Comparison of ENCODE assay signal across 36 mouse cellular contexts in genomic region chr1:130832230-130833149, GRCm38 (mm10). TPM values are rescaled to one million over a fixed set of nuclear protein-coding genes. Genes with fewer than 3 reads are reported as not detected.
DNase-seq lines count a peak whose midpoint lies in the region; ATAC-seq and TF ChIP-seq lines count a peak whose summit lies in the region.
"Had no signal": no experiment of that assay in that cellular context is flagged by ENCODE, and none has a peak within 500 bp of the region (broad histone marks: within the 10 kb centered on the region; RNA-seq: fewer than 3 reads in every experiment).

No protein-coding gene starts in this region.

- no peaks in the 10 kb centered on the region for H3K27me3 ChIP-seq in intestine, postnatal 0 days (replicated peaks; ENCODE audit: control insufficient read depth, insufficient read depth, low read length)
- no peaks in the 10 kb centered on the region for H3K27me3 ChIP-seq in stomach, embryonic 16.5 days (ENCODE audit: control insufficient read depth, insufficient read depth, low read length)
- H3K27me3 ChIP-seq in heart, adult 2 months (ENCODE audit: control insufficient read depth, insufficient read depth, low read length) = no peaks in the 10 kb centered on the region
- no peaks in the 10 kb centered on the region for H3K27me3 ChIP-seq in forebrain, embryonic 16.5 days (replicated peaks; ENCODE audit: control insufficient read depth, insufficient read depth, low read length)
- H3K27me3 ChIP-seq: embryonic facial prominence, embryonic 13.5 days; forebrain, embryonic 13.5 days; hindbrain, embryonic 12.5 days; limb, embryonic 13.5 days; lung, embryonic 15.5 days; midbrain, embryonic 13.5 days; neural tube, embryonic 13.5 days had no signal

- no peaks in the 10 kb centered on the region for H3K36me3 ChIP-seq in intestine, postnatal 0 days (ENCODE audit: control insufficient read depth, insufficient read depth)
- no peaks in the 10 kb centered on the region for H3K36me3 ChIP-seq in stomach, embryonic 16.5 days (ENCODE audit: control insufficient read depth, insufficient read depth, low read length)
- H3K36me3 ChIP-seq in heart, adult 2 months (ENCODE audit: control insufficient read depth, insufficient read depth, low read length) = no peaks in the 10 kb centered on the region
- no peaks in the 10 kb centered on the region for H3K36me3 ChIP-seq in forebrain, embryonic 16.5 days (ENCODE audit: control insufficient read depth, insufficient read depth)
- H3K36me3 ChIP-seq: embryonic facial prominence, embryonic 13.5 days; heart, embryonic 12.5 days; hindbrain, embryonic 12.5 days; limb, embryonic 13.5 days; lung, embryonic 15.5 days; midbrain, embryonic 13.5 days; neural tube, embryonic 13.5 days had no signal

- TF ChIP-seq POLR2A in heart, adult 2 months (IDR thresholded peaks at IDR 0.05; ENCODE audit: insufficient read depth, low read depth, low read length) = no peak

- no peak overlapping the region for H3K4me3 ChIP-seq in intestine, postnatal 0 days (ENCODE audit: low read depth, low read length)
- H3K4me3 ChIP-seq in stomach, embryonic 16.5 days (replicated peaks; ENCODE audit: low read length) = no peak overlapping the region
- H3K4me3 ChIP-seq in heart, adult 2 months = no peak overlapping the region
- H3K4me3 ChIP-seq in forebrain, embryonic 16.5 days (replicated peaks; ENCODE audit: low read length) = no peak overlapping the region
- H3K4me3 ChIP-seq: embryonic facial prominence, embryonic 13.5 days; erythroblast, embryonic 14.5 days; forebrain, embryonic 13.5 days; heart, embryonic 12.5 days; hindbrain, embryonic 12.5 days; limb, embryonic 13.5 days; lung, embryonic 15.5 days; megakaryocyte, embryonic 14.5 days; midbrain, embryonic 13.5 days; myocyte; neural tube, embryonic 13.5 days had no signal

- H3K4me2 ChIP-seq in intestine, postnatal 0 days (replicated peaks; ENCODE audit: low read depth) = no peak overlapping the region
- H3K4me2 ChIP-seq in stomach, embryonic 16.5 days (ENCODE audit: low read depth, low read length) = no peak overlapping the region
- H3K4me2 ChIP-seq in forebrain, embryonic 16.5 days (ENCODE audit: low read length) = no peak overlapping the region
- H3K4me2 ChIP-seq: embryonic facial prominence, embryonic 13.5 days; forebrain, embryonic 13.5 days; heart, embryonic 12.5 days; hindbrain, embryonic 12.5 days; limb, embryonic 13.5 days; lung, embryonic 15.5 days; midbrain, embryonic 13.5 days; neural tube, embryonic 13.5 days had no signal

- peak; percentile 90 for ATAC-seq in intestine, postnatal 0 days
- peak; percentile 59 for ATAC-seq in stomach, embryonic 16.5 days (ENCODE audit: insufficient read depth, low FRiP score)
- no peak for ATAC-seq in forebrain, embryonic 16.5 days
- no peak for ATAC-seq in erythroid progenitor cell, adult 5-6 weeks (replicated peaks; ENCODE audit: low FRiP score, poor library complexity, severe bottlenecking)
- ATAC-seq: activated CD4-positive, CD25-positive, alpha-beta regulatory T cell, adult 4 months; forebrain, embryonic 13.5 days; midbrain, embryonic 13.5 days had no signal

- TF ChIP-seq CTCF in intestine, postnatal 0 days (IDR thresholded peaks at IDR 0.05; ENCODE audit: low read depth) = no peak
- TF ChIP-seq CTCF in heart, adult 2 months (IDR thresholded peaks at IDR 0.05) = no peak

- DNase-seq in kidney, adult 9 months = peak; percentile 95
- DNase-seq in kidney, postnatal 14 days = peak; percentile 62
- no peak for DNase-seq in heart, adult 2 months
- no peak for DNase-seq in frontal cortex, postnatal 10 days (ENCODE audit: low spot score in 2 of 2)
- DNase-seq: adrenal gland, postnatal 10 days; cerebellum, adult 2 months; cerebellum, postnatal 36 days; embryo, embryonic 11 days; gastrocnemius, postnatal 10 days; heart, postnatal 14 days; lung, postnatal 36 days; right cerebral cortex, postnatal 4 days; thymus, postnatal 14 days had no signal

- H3K9ac ChIP-seq in intestine, postnatal 0 days (ENCODE audit: low read depth, low read length) = no peak overlapping the region
- H3K9ac ChIP-seq in stomach, embryonic 16.5 days (ENCODE audit: low read length) = no peak overlapping the region
- no peak overlapping the region for H3K9ac ChIP-seq in heart, adult 2 months (ENCODE audit: low read depth, low read length)
- no peak overlapping the region for H3K9ac ChIP-seq in forebrain, embryonic 16.5 days (replicated peaks; ENCODE audit: low read depth, low read length)
- H3K9ac ChIP-seq: embryonic facial prominence, embryonic 13.5 days; forebrain, embryonic 13.5 days; heart, embryonic 12.5 days; hindbrain, embryonic 12.5 days; limb, embryonic 13.5 days; liver, embryonic 14.5 days; lung, embryonic 15.5 days; midbrain, embryonic 13.5 days; neural tube, embryonic 13.5 days had no signal

- no peaks in the 10 kb centered on the region for H3K4me1 ChIP-seq in intestine, postnatal 0 days (replicated peaks; ENCODE audit: control insufficient read depth, insufficient read depth, low read length)
- no peaks in the 10 kb centered on the region for H3K4me1 ChIP-seq in stomach, embryonic 16.5 days (ENCODE audit: control insufficient read depth, insufficient read depth, low read length)
- H3K4me1 ChIP-seq in heart, adult 2 months (ENCODE audit: control insufficient read depth, insufficient read depth, low read length) = no peaks in the 10 kb centered on the region; the same call in 1 of the 2 replicates
- no peaks in the 10 kb centered on the region for H3K4me1 ChIP-seq in forebrain, embryonic 16.5 days (replicated peaks; ENCODE audit: control insufficient read depth, insufficient read depth, low read length)
- H3K4me1 ChIP-seq: embryonic facial prominence, embryonic 13.5 days; forebrain, embryonic 13.5 days; hindbrain, embryonic 12.5 days; limb, embryonic 13.5 days; lung, embryonic 15.5 days; midbrain, embryonic 13.5 days; neural tube, embryonic 13.5 days had no signal

- no peak for TF ChIP-seq EP300 in heart, adult 2 months (IDR thresholded peaks at IDR 0.05; ENCODE audit: insufficient read depth, low read depth, low read length)

- WGBS in intestine, postnatal 0 days = 37% methylated on average over 5 of the region's 5 CpGs
- 72% methylated on average over 5 of the region's 5 CpGs for WGBS in stomach, embryonic 16.5 days
- WGBS in heart, adult 2 months = 57% methylated on average over 5 of the region's 5 CpGs
- WGBS in forebrain, embryonic 16.5 days = 84% methylated on average over 5 of the region's 5 CpGs

- no peaks in the 10 kb centered on the region for H3K79me2 ChIP-seq in heart, adult 2 months (replicated peaks; ENCODE audit: control insufficient read depth, insufficient read depth, low read length)

- peak overlapping the region; percentile 74 for H3K27ac ChIP-seq in intestine, postnatal 0 days (ENCODE audit: low read depth, low read length)
- no peak overlapping the region for H3K27ac ChIP-seq in stomach, embryonic 16.5 days (ENCODE audit: low read length)
- H3K27ac ChIP-seq in heart, adult 2 months = no peak overlapping the region
- H3K27ac ChIP-seq in forebrain, embryonic 16.5 days (ENCODE audit: low read length) = no peak overlapping the region
- H3K27ac ChIP-seq: embryonic facial prominence, embryonic 13.5 days; forebrain, embryonic 13.5 days; hindbrain, embryonic 12.5 days; limb, embryonic 13.5 days; liver, embryonic 14.5 days; lung, embryonic 15.5 days; midbrain, embryonic 13.5 days; neural tube, embryonic 13.5 days had no signal

- intact Hi-C loops in heart, adult 2 months (cut with DNase I) = no loop called here

- no peaks in the 10 kb centered on the region for H3K9me3 ChIP-seq in intestine, postnatal 0 days (ENCODE audit: control insufficient read depth)
- H3K9me3 ChIP-seq in stomach, embryonic 16.5 days (replicated peaks; ENCODE audit: control insufficient read depth, low read length) = no peaks in the 10 kb centered on the region
- no peaks in the 10 kb centered on the region for H3K9me3 ChIP-seq in forebrain, embryonic 16.5 days (ENCODE audit: control insufficient read depth, low read length)
- H3K9me3 ChIP-seq: embryonic facial prominence, embryonic 13.5 days; forebrain, embryonic 13.5 days; heart, embryonic 12.5 days; hindbrain, embryonic 12.5 days; limb, embryonic 13.5 days; lung, embryonic 15.5 days; megakaryocyte, embryonic 14.5 days; midbrain, embryonic 13.5 days; neural tube, embryonic 13.5 days had no signal

RNA-seq across cellular contexts. Expression of gene Pigr, which starts 6.0 kb away (rescaled TPM):
- polyA plus RNA-seq in intestine, postnatal 0 days (2015; fragmentation: Nextera tagmentation; extraction: Ambion mirVana) = 14.0 and 15.1 TPM in 2 replicates
- 0.34 and 0.70 TPM in 2 replicates for polyA plus RNA-seq in stomach, embryonic 16.5 days (2015; fragmentation: Nextera tagmentation; extraction: Ambion mirVana)
- not detected for total RNA-seq in heart, adult 2 months (2021)
- polyA plus RNA-seq in heart, adult 2 months (2012; rRNA removed) = 0.32 and 3.1 TPM in 2 replicates
- not detected in 2 replicates for polyA plus RNA-seq in forebrain, embryonic 16.5 days (2015; fragmentation: Nextera tagmentation; extraction: Ambion mirVana)
- not detected in 2 replicates for total RNA-seq in erythroid progenitor cell, adult 5-6 weeks (2015; ENCODE audit: low replicate concordance)
- total RNA-seq in erythroid progenitor cell, adult 5-6 weeks (2017; ENCODE audit: low replicate concordance) = not detected in 2 replicates
- total RNA-seq: gastrocnemius, postnatal 10 days; granulocyte monocyte progenitor cell, adult 5-6 weeks; layer of hippocampus, adult 8-10 months; left cerebral cortex, adult 18-20 months; left cerebral cortex, postnatal 25 days had no signal
- polyA plus RNA-seq: C2C12; embryonic facial prominence, embryonic 13.5 days; forebrain, embryonic 13.5 days; heart, embryonic 12.5 days; hindbrain, embryonic 12.5 days; limb, embryonic 13.5 days; lung, embryonic 15.5 days; midbrain, embryonic 13.5 days; neural tube, embryonic 13.5 days had no signal

RNA-seq across cellular contexts. Expression of gene Fcamr, which starts 31.8 kb away (rescaled TPM):
- 0.17 TPM in 1 of 2 replicates, not detected in the other for polyA plus RNA-seq in intestine, postnatal 0 days (2015; fragmentation: Nextera tagmentation; extraction: Ambion mirVana)
- polyA plus RNA-seq in stomach, embryonic 16.5 days (2015; fragmentation: Nextera tagmentation; extraction: Ambion mirVana) = 0.42 and 0.56 TPM in 2 replicates
- total RNA-seq in heart, adult 2 months (2021) = under 1 TPM; 0.39 to 0.41 TPM
- 0.96 and 1.6 TPM in 2 replicates for polyA plus RNA-seq in heart, adult 2 months (2012; rRNA removed)
- polyA plus RNA-seq in forebrain, embryonic 16.5 days (2015; fragmentation: Nextera tagmentation; extraction: Ambion mirVana) = not detected in 2 replicates
- not detected in 2 replicates for total RNA-seq in erythroid progenitor cell, adult 5-6 weeks (2015; ENCODE audit: low replicate concordance)
- total RNA-seq in erythroid progenitor cell, adult 5-6 weeks (2017; ENCODE audit: low replicate concordance) = not detected in 2 replicates
- total RNA-seq: gastrocnemius, postnatal 10 days; granulocyte monocyte progenitor cell, adult 5-6 weeks; layer of hippocampus, adult 8-10 months; left cerebral cortex, adult 18-20 months; left cerebral cortex, postnatal 25 days had no signal
- polyA plus RNA-seq: activated CD4-positive, CD25-positive, alpha-beta regulatory T cell, adult 4 months; C2C12; embryonic facial prominence, embryonic 13.5 days; erythroblast, embryonic 14.5 days; forebrain, embryonic 13.5 days; hindbrain, embryonic 12.5 days; limb, embryonic 13.5 days; liver, embryonic 14.5 days; lung, embryonic 15.5 days; midbrain, embryonic 13.5 days; myocyte; neural tube, embryonic 13.5 days had no signal

RNA-seq across cellular contexts. Expression of gene Fcmr, which starts 33.0 kb away (rescaled TPM):
- polyA plus RNA-seq in intestine, postnatal 0 days (2015; fragmentation: Nextera tagmentation; extraction: Ambion mirVana) = 0.52 and 2.0 TPM in 2 replicates
- 0.40 TPM in 1 of 2 replicates, not detected in the other for polyA plus RNA-seq in stomach, embryonic 16.5 days (2015; fragmentation: Nextera tagmentation; extraction: Ambion mirVana)
- total RNA-seq in heart, adult 2 months (2021) = 1 to 10 TPM; 1.1 to 1.5 TPM
- 0.91 and 6.5 TPM in 2 replicates for polyA plus RNA-seq in heart, adult 2 months (2012; rRNA removed)
- not detected in 2 replicates for polyA plus RNA-seq in forebrain, embryonic 16.5 days (2015; fragmentation: Nextera tagmentation; extraction: Ambion mirVana)
- 11.2 and 16.3 TPM in 2 replicates for total RNA-seq in erythroid progenitor cell, adult 5-6 weeks (2015; ENCODE audit: low replicate concordance)
- total RNA-seq in erythroid progenitor cell, adult 5-6 weeks (2017; ENCODE audit: low replicate concordance) = 4.7 and 9.2 TPM in 2 replicates
- total RNA-seq: granulocyte monocyte progenitor cell, adult 5-6 weeks; layer of hippocampus, adult 8-10 months; left cerebral cortex, adult 18-20 months; left cerebral cortex, postnatal 25 days had no signal
- polyA plus RNA-seq: C2C12; embryonic facial prominence, embryonic 13.5 days; erythroblast, embryonic 14.5 days; forebrain, embryonic 13.5 days; hindbrain, embryonic 12.5 days; limb, embryonic 13.5 days; liver, embryonic 14.5 days; lung, embryonic 15.5 days; midbrain, embryonic 13.5 days; myocyte; neural tube, embryonic 13.5 days had no signal

RNA-seq across cellular contexts. Expression of gene Il24, which starts 54.8 kb away (rescaled TPM):
- polyA plus RNA-seq in intestine, postnatal 0 days (2015; fragmentation: Nextera tagmentation; extraction: Ambion mirVana) = not detected in 2 replicates
- not detected in 2 replicates for polyA plus RNA-seq in stomach, embryonic 16.5 days (2015; fragmentation: Nextera tagmentation; extraction: Ambion mirVana)
- total RNA-seq in heart, adult 2 months (2021) = not detected
- polyA plus RNA-seq in heart, adult 2 months (2012; rRNA removed) = not detected in 2 replicates
- polyA plus RNA-seq in forebrain, embryonic 16.5 days (2015; fragmentation: Nextera tagmentation; extraction: Ambion mirVana) = not detected in 2 replicates
- total RNA-seq in erythroid progenitor cell, adult 5-6 weeks (2015; ENCODE audit: low replicate concordance) = not detected in 2 replicates
- total RNA-seq in erythroid progenitor cell, adult 5-6 weeks (2017; ENCODE audit: low replicate concordance) = not detected in 2 replicates
- total RNA-seq: adrenal gland, postnatal 10 days; gastrocnemius, postnatal 10 days; granulocyte monocyte progenitor cell, adult 5-6 weeks; heart, postnatal 14 days; layer of hippocampus, adult 8-10 months; left cerebral cortex, adult 18-20 months; left cerebral cortex, postnatal 25 days had no signal
- polyA plus RNA-seq: activated CD4-positive, CD25-positive, alpha-beta regulatory T cell, adult 4 months; C2C12; cerebellum, adult 2 months; erythroblast, embryonic 14.5 days; forebrain, embryonic 13.5 days; heart, embryonic 12.5 days; hindbrain, embryonic 12.5 days; limb, embryonic 13.5 days; liver, embryonic 14.5 days; lung, embryonic 15.5 days; midbrain, embryonic 13.5 days; myocyte; neural tube, embryonic 13.5 days; testis, adult 2 months had no signal

Comparison
In these comparisons a context has a peak if more than half of its experiments do, and no peak if none do; other contexts are left out.
1. ATAC-seq: peak in intestine, postnatal 0 days (single experiment) and stomach, embryonic 16.5 days (single experiment); none in forebrain, embryonic 16.5 days (single experiment) and erythroid progenitor cell, adult 5-6 weeks (single experiment).
2. DNase-seq: peak in kidney, adult 9 months (single experiment) and kidney, postnatal 14 days (single experiment); none in heart, adult 2 months (0 of 2) and frontal cortex, postnatal 10 days (0 of 2).